Mouse (Mus musculus) kidney, postnatal 10 days (tissue): ENCODE measurements around the gene Adgrl1.
"Not testable (repeated sequence)": the region's sequence is repeated elsewhere in the genome, so short reads cannot be mapped to it uniquely, and the experiment has no call there.

Experiments
- DNase-seq: peaks from one replicate; pipeline ENCODE4 v3.0.0; 2021; ENCODE audit warnings: mixed read lengths

Adgrl1 gene

GRCm38 (mm10) chr8:83956789-83957188, 56.9 kb downstream of the Adgrl1 start:
- DNase-seq: peak; percentile 29

- DNase-seq: no peak
These were observed 64.3 kb downstream of the Adgrl1 start for GRCm38 (mm10) chr8:83964015-83964765.

- no peak for DNase-seq
These were observed 67.8 kb downstream of the Adgrl1 start for GRCm38 (mm10) chr8:83967701-83968100.

GRCm38 (mm10) chr8:83971121-83971520, 71.2 kb downstream of the Adgrl1 start:
- no peak for DNase-seq

- DNase-seq: no peak
These were observed 71.8 kb downstream of the Adgrl1 start for GRCm38 (mm10) chr8:83971661-83972060.

GRCm38 (mm10) chr8:83972150-83973120, 72.5 kb downstream of the Adgrl1 start, which contains the start of gene Prkaca:
Gene Prkaca, plus strand, starts transcription at chr8:83972993.
- DNase-seq: peak; percentile 99

- DNase-seq: peak; percentile 53
These were observed 73.5 kb downstream of the Adgrl1 start for GRCm38 (mm10) chr8:83973161-83974031.

GRCm38 (mm10) chr8:83974521-83974920, 74.6 kb downstream of the Adgrl1 start:
- DNase-seq: no peak

GRCm38 (mm10) chr8:83976101-83976630, 76.3 kb downstream of the Adgrl1 start:
- DNase-seq: no peak

- DNase-seq: no peak
These were observed 77.0 kb downstream of the Adgrl1 start for GRCm38 (mm10) chr8:83976779-83977350.

- no peak for DNase-seq
These were observed 77.7 kb downstream of the Adgrl1 start for GRCm38 (mm10) chr8:83977646-83978045.

- DNase-seq: no peak
These were observed 78.3 kb downstream of the Adgrl1 start for GRCm38 (mm10) chr8:83978200-83978599.

- no peak for DNase-seq
These were observed 80.3 kb downstream of the Adgrl1 start for GRCm38 (mm10) chr8:83980250-83980649.

- no peak for DNase-seq
These were observed 80.9 kb downstream of the Adgrl1 start for GRCm38 (mm10) chr8:83980845-83981244.

GRCm38 (mm10) chr8:83981533-83981932, 81.6 kb downstream of the Adgrl1 start:
- DNase-seq: no peak

GRCm38 (mm10) chr8:83982449-83982848, 82.5 kb downstream of the Adgrl1 start:
- no peak for DNase-seq

- not testable (repeated sequence) for DNase-seq
These were observed 83.3 kb downstream of the Adgrl1 start for GRCm38 (mm10) chr8:83983222-83983621.

- no peak for DNase-seq
These were observed 89.3 kb downstream of the Adgrl1 start for GRCm38 (mm10) chr8:83989243-83989642.

- no peak for DNase-seq
These were observed 90.3 kb downstream of the Adgrl1 start for GRCm38 (mm10) chr8:83990170-83990569.
